Mouse (Mus musculus) embryonic facial prominence, embryonic 15.5 days (tissue): ENCODE measurements around the gene Corin. TPM values are rescaled to one million over a fixed set of nuclear protein-coding genes. Genes with fewer than 3 reads are reported as not detected.

Source experiments
- ATAC-seq: fragments of 200-750 bp; cut with Nextera tagmentation; 2 replicates; pipeline ENCODE4 v1.8.0; 2017; ENCODE audit warnings: low read depth, moderate TSS enrichment; ENCODE audit not compliant: insufficient number of reproducible peaks, low FRiP score, low TSS enrichment
- H3K27ac ChIP-seq: fragments of 300-500 bp; sonication (generic); replicated peaks from 2 replicates; pipeline ENCODE4 v1.5.1; 2015; ENCODE audit warnings: mild to moderate bottlenecking, inconsistent platforms
- H3K27me3 ChIP-seq: fragments of 300-500 bp; sonication (generic); 2 replicates; pipeline ENCODE4 v1.6.1; 2015; ENCODE audit warnings: inconsistent platforms
- H3K36me3 ChIP-seq: fragments of 300-500 bp; sonication (generic); 2 replicates; pipeline ENCODE4 v1.6.1; 2015; ENCODE audit warnings: mild to moderate bottlenecking, inconsistent platforms
- H3K4me1 ChIP-seq: fragments of 300-500 bp; sonication (generic); 2 replicates; pipeline ENCODE4 v1.6.1; 2015; ENCODE audit warnings: inconsistent platforms
- H3K4me2 ChIP-seq: fragments of 300-500 bp; sonication (generic); replicated peaks from 2 replicates; pipeline ENCODE4 v1.6.1; 2015; ENCODE audit warnings: mild to moderate bottlenecking, inconsistent platforms
- H3K4me3 ChIP-seq: fragments of 300-500 bp; sonication (generic); replicated peaks from 2 replicates; pipeline ENCODE4 v1.5.1; 2015; ENCODE audit warnings: mild to moderate bottlenecking, inconsistent platforms
- H3K9ac ChIP-seq: fragments of 300-500 bp; sonication (generic); 2 replicates; pipeline ENCODE4 v1.6.1; 2015; ENCODE audit warnings: inconsistent platforms
- H3K9me3 ChIP-seq: fragments of 300-500 bp; sonication (generic); replicated peaks from 2 replicates; pipeline ENCODE4 v1.6.1; 2016; ENCODE audit warnings: inconsistent platforms
- WGBS: fragments of 180-500 bp; shearing (Covaris S2); methylation state at CpG from one replicate; pipeline ENCODE4 v1.1.7; 2015; 5-methylcytosine and 5-hydroxymethylcytosine counted together
- polyA plus RNA-seq: library from polyadenylated mRNA; unstranded; fragments of >200 nt; fragmentation: Nextera tagmentation; extraction: Ambion mirVana; gene quantifications from 2 replicates; pipeline ENCODE4 v1.2.1, GENCODE M21; 2015

The Corin gene
- polyA plus RNA-seq, 1 experiment from 2014 or later = 4.3 TPM

DNA sequence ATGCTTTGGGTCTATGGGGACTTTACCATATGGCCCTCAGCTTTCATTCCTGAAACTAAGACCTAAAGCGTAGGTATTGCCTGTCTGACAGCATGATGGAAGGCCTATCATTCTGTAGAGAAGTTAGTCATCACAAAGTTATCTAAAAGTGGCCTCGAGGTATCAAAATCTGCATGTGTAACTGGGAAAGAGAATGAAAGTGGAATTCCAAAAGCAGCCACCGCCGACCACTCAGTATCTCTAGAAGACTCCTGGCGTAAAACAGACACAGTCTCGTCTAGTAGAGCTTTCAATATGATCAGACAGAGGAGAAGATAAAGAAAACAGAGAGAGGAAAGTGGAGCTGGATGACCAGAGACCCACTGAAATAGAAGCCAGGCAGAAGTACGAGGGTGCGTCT lies 123.7 kb downstream of the Corin start:
- no peaks in the 10 kb centered on the region for H3K9me3 ChIP-seq
- no peaks in the 10 kb centered on the region for H3K4me1 ChIP-seq
- H3K27me3 ChIP-seq = no peaks in the 10 kb centered on the region
- 68% methylated on average over 8 of the region's 8 CpGs for WGBS
- no peak overlapping the region for H3K9ac ChIP-seq
- H3K27ac ChIP-seq = no peak overlapping the region
- no peak overlapping the region for H3K4me2 ChIP-seq
- H3K4me3 ChIP-seq = no peak overlapping the region
- no peak for ATAC-seq
- H3K36me3 ChIP-seq = no peaks in the 10 kb centered on the region

DNA sequence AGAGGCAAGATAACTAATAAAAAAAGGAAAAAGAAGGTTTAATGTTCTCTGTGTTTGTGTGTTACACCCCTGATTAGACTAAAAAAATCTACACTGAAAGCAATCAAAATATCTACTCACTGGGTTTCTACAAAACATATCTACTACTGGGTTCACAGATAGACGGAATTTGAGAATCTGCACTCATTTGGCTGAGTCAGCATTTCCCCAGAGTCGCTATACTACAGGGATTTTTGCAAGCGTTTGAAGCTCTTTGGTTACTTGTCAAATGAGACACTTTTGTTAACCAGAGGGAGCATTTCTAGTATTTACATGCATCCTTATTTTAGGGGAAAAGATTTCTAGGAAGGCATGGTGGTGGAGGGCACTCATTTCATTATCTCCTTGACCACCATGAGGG lies 136.3 kb downstream of the Corin start:
- H3K9ac ChIP-seq = no peak overlapping the region
- ATAC-seq = no peak
- 79% methylated on average over 3 of the region's 3 CpGs for WGBS
- H3K27me3 ChIP-seq = no peaks in the 10 kb centered on the region
- no peaks in the 10 kb centered on the region for H3K4me1 ChIP-seq
- no peak overlapping the region for H3K4me2 ChIP-seq
- H3K36me3 ChIP-seq = no peaks in the 10 kb centered on the region
- no peaks in the 10 kb centered on the region for H3K9me3 ChIP-seq
- no peak overlapping the region for H3K4me3 ChIP-seq
- H3K27ac ChIP-seq = no peak overlapping the region

DNA sequence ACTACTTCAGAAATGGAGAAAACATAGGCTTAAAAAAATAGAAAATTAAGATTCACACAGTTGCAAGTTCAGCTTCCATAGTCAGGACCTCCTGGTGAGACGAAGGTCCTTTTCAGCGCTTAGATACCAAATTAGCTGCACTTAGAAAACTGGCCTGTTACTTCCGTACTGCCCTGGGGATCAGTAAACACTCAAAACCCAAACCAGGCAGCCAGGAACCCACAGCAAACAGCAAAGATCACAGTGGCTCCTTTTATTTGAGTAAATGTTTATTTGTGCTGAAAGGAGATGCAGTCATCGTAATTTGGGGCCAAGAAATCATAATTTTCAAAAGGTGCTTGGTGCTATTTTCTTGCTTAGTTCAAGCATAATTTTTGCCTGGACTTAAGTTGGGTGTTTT lies 138.5 kb downstream of the Corin start:
- Histone ChIP-seq H3K4me2 (no peak overlapping the region), H3K9me3 (no peaks in the 10 kb centered on the region), H3K9ac (no peak overlapping the region), H3K36me3 (no peaks in the 10 kb centered on the region), H3K4me1 (no peaks in the 10 kb centered on the region), H3K4me3 (no peak overlapping the region), H3K27ac (no peak overlapping the region), H3K27me3 (no peaks in the 10 kb centered on the region)
- WGBS = 53% methylated on average over 4 of the region's 4 CpGs
- no peak for ATAC-seq

DNA sequence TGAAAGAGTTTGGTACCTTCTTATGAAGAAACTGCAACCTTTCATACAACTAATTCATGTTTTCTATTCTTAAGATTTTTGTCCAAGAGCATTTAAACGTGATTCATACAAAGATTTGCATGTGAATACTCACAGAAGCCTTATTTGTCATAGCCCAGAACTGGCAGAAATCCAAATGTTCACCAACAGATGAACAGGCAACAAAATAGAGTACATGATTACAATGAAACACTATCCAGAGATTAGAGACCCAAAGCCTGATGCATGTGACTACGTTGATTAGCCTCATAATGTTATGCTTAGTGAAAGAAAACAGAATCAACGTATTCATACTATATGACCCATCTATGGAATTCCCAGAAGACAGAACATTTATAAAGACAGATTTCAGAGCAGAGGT lies 140.4 kb downstream of the Corin start:
- no peak for ATAC-seq
- WGBS = 54% methylated on average over 3 of the region's 3 CpGs
- Histone ChIP-seq H3K4me1 (no peaks in the 10 kb centered on the region), H3K9ac (no peak overlapping the region), H3K36me3 (no peaks in the 10 kb centered on the region), H3K9me3 (no peaks in the 10 kb centered on the region), H3K4me3 (no peak overlapping the region), H3K27me3 (no peaks in the 10 kb centered on the region), H3K27ac (no peak overlapping the region), H3K4me2 (no peak overlapping the region)

DNA sequence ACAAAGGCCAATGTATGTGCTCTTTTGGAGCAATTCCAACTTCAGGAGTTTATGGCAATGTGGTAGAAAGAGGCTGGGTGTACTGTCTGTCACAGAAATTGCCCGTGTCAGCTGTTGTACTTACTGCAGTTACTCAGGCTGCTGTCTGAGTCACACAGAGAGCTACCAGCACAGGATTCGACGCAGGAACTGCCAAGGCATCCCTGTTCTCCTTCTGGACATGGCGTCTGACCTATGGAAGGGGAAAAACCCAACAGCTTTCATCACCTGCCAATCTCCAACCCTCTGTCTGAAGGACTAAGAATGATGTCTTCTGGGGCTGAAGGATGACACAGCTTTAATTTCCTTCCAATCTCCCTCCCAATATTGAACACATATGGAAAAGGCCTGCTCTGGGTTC lies 150.5 kb downstream of the Corin start:
- Histone ChIP-seq H3K9ac (no peak overlapping the region), H3K4me3 (no peak overlapping the region), H3K4me1 (no peaks in the 10 kb centered on the region), H3K27ac (no peak overlapping the region), H3K36me3 (no peaks in the 10 kb centered on the region), H3K9me3 (no peaks in the 10 kb centered on the region), H3K4me2 (no peak overlapping the region), H3K27me3 (peaks cover 3% of the 10 kb centered on the region; the same call in 1 of the 2 replicates)
- ATAC-seq = no peak
- 44% methylated on average over 4 of the region's 4 CpGs for WGBS

DNA sequence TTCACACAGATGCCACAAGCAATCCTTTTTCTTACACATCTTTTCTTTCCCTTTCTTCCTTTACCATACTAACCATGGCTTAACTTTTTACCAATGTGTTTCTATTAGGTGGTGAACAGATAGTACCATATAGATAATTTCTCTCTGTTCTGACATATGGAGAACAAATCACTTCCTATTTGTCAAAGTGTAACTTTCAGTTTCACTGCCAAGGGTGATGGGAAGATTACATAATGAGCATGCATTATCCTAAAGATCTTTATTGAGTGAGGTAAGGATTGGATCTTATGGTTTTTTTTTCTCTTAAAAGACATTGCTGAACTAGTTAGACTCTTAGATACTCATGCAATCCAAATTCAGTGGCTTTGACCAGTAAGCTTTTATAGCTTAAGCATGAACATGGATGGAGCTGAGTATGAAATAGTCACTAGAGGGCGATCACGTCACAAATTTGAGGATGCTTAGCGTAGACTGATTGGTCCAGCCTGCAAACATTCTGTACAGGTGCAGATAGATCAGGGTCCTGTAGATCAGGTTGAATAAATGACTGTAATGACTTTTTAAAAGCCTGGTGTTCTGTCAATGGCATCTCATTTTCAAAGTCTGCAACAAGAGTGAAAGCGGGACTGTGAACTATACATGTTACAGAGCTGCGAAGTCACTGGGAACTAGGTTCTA lies 154.1 kb downstream of the Corin start:
- Histone ChIP-seq H3K4me1 (no peaks in the 10 kb centered on the region), H3K4me3 (no peak overlapping the region), H3K36me3 (no peaks in the 10 kb centered on the region), H3K27ac (no peak overlapping the region), H3K27me3 (peaks cover 2% of the 10 kb centered on the region; the same call in 1 of the 2 replicates), H3K9ac (no peak overlapping the region), H3K9me3 (no peaks in the 10 kb centered on the region), H3K4me2 (no peak overlapping the region)
- 34% methylated on average over 5 of the region's 5 CpGs for WGBS
- 0 out of 2 replicates have a peak, but pooled peaks have one; percentile 47 for ATAC-seq

DNA sequence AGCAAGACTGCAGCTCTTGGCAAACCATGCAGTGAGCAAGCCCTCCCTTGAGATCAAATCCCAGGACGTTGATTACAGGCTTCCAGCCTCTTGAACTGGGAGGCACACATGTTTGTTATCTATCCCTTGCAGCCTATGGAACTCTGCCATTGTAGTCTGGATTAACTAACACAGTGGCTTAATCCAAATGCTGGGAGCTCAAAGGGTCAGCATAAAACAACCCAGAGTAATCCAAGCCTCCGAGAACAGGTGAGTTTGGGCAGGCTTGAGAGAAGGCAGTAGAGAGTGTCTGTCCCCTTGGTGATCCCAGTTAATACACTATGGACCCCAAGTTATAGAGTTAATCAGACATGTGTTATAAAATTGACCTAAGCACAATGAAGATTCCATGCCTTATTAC lies 155.7 kb downstream of the Corin start:
- Histone ChIP-seq H3K27ac (no peak overlapping the region), H3K4me2 (no peak overlapping the region), H3K27me3 (no peaks in the 10 kb centered on the region), H3K4me3 (no peak overlapping the region), H3K4me1 (no peaks in the 10 kb centered on the region), H3K36me3 (no peaks in the 10 kb centered on the region), H3K9ac (no peak overlapping the region), H3K9me3 (no peaks in the 10 kb centered on the region)
- no peak for ATAC-seq
- 56% methylated on average over 2 of the region's 2 CpGs for WGBS

DNA sequence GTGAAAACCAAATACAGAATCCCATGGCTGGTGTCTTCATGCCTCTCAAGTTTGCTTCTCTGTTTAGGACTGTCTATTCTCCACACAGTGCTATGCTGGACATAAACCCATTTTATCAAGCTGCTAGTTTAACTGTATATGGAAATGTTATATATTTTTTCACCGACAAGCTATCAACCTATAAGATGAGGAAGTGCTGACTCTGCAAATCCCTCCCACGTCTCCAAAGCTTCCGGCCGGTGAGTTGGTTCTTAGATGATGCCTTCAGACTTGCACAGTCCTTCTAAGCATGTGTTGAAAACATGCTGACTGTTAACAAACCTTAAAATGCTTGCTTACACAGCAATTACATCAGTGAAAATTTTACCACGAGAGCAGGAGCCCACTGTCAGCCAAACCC lies 168.4 kb downstream of the Corin start:
- no peak for ATAC-seq
- H3K9me3 ChIP-seq = no peaks in the 10 kb centered on the region
- no peaks in the 10 kb centered on the region for H3K36me3 ChIP-seq
- no peaks in the 10 kb centered on the region; the same call in 1 of the 2 replicates for H3K4me1 ChIP-seq
- H3K4me2 ChIP-seq = no peak overlapping the region
- H3K9ac ChIP-seq = no peak overlapping the region
- no peak overlapping the region for H3K27ac ChIP-seq
- 62% methylated on average over 5 of the region's 5 CpGs for WGBS
- H3K4me3 ChIP-seq = no peak overlapping the region
- H3K27me3 ChIP-seq = no peaks in the 10 kb centered on the region

DNA sequence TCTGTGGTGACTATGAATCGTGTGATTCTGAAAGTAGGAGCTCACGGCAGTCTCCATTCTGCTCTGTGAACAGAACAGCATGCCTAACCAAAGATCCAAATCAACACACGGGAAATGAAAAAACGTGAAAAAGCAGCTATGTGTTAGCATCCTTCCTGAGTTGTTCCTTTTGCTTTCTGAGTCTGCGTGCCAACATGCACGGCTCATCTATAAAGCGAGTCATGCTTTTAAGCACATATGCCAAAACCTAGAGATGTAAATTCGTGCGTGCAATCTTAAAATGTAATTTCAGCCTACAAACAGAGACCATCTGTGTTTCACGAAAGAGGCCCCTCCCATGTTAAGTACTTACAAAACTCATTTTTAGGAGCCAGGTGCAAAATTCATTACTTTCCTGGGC lies 171.4 kb downstream of the Corin start:
- no peak for ATAC-seq
- Histone ChIP-seq H3K9ac (no peak overlapping the region), H3K27ac (no peak overlapping the region), H3K9me3 (no peaks in the 10 kb centered on the region), H3K4me1 (peaks cover 13% of the 10 kb centered on the region), H3K4me2 (no peak overlapping the region), H3K4me3 (no peak overlapping the region), H3K36me3 (no peaks in the 10 kb centered on the region), H3K27me3 (no peaks in the 10 kb centered on the region)
- WGBS = 52% methylated on average over 10 of the region's 10 CpGs

DNA sequence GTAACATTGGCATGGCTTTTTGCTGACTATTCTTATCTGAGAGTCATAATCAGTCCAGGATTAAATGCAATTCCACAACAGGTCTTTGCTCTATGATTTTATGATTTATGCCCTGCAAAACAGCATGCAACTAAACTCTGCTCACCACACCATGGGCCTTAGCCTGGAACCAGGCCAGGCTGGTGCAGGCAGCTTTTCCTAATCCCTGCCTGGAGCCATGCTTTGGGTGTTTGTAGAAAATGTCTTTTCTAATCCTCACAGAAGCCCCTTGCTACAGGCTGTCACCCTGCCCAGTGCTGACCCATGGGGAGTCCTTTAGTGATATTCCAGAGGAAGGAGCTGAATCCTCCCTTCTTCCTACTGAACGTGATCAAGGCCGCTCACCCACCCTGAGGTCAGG lies 173.1 kb downstream of the Corin start:
- ATAC-seq = no peak
- Histone ChIP-seq H3K4me1 (peaks cover 13% of the 10 kb centered on the region), H3K27ac (no peak overlapping the region), H3K4me2 (no peak overlapping the region), H3K27me3 (no peaks in the 10 kb centered on the region), H3K4me3 (no peak overlapping the region), H3K9me3 (no peaks in the 10 kb centered on the region), H3K9ac (no peak overlapping the region), H3K36me3 (no peaks in the 10 kb centered on the region)
- 79% methylated on average over 2 of the region's 2 CpGs for WGBS

DNA sequence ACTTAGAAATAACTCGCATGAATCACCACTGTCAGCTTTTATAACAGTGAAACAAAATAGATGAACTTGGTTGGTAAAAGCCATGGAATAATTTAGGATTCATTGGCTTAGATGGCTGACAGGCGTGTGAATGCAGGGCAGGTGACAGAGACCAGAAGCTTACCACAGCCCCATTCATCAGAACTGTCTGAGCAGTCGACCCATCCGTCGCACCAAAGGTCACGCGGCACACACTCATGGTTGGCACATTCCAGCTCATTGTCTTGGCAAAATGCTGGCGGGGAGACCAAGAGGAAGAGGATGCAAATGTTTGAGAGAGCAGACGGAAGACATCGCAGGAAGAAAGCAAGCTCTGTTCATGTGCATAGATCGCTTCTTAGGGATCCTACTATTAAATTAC lies 173.6 kb downstream of the Corin start:
- 65% methylated on average over 11 of the region's 11 CpGs for WGBS
- Histone ChIP-seq H3K4me2 (no peak overlapping the region), H3K36me3 (no peaks in the 10 kb centered on the region), H3K4me1 (peaks cover 13% of the 10 kb centered on the region), H3K9me3 (no peaks in the 10 kb centered on the region), H3K9ac (no peak overlapping the region), H3K27ac (no peak overlapping the region), H3K4me3 (no peak overlapping the region), H3K27me3 (no peaks in the 10 kb centered on the region)
- ATAC-seq = no peak

DNA sequence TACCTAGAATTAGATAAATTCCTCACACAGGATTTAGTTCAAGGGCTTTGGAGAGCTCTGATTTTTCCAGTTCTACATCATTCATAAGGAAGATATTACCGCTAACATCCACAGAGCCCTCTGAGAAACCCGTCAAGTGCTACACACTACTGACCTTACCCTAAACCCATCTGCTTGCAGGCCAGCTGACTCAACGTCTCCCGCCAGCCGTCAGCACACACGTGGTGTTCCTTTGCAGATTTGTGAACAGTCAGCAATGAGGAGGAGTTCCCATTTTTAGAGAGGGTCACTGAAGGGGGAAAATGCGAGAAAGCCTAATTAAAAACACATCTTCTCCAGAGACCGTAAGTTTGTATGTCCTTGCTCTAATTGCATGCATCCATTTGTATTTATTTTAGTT lies 174.8 kb downstream of the Corin start:
- Histone ChIP-seq H3K9me3 (no peaks in the 10 kb centered on the region), H3K27ac (no peak overlapping the region), H3K4me2 (no peak overlapping the region), H3K4me3 (no peak overlapping the region), H3K36me3 (no peaks in the 10 kb centered on the region), H3K4me1 (peaks cover 13% of the 10 kb centered on the region), H3K27me3 (no peaks in the 10 kb centered on the region), H3K9ac (no peak overlapping the region)
- ATAC-seq = peak; percentile 70
- 23% methylated on average over 8 of the region's 8 CpGs for WGBS
